Mouse (Mus musculus): ENCODE results near the gene Sptlc2. TPM values are rescaled to one million over a fixed set of nuclear protein-coding genes. Genes with fewer than 3 reads are reported as not detected.

Gene Sptlc2
- total and polyA plus RNA-seq, 3 experiments, result 37.1 to 68.6 (median 49.2) TPM

DNA sequence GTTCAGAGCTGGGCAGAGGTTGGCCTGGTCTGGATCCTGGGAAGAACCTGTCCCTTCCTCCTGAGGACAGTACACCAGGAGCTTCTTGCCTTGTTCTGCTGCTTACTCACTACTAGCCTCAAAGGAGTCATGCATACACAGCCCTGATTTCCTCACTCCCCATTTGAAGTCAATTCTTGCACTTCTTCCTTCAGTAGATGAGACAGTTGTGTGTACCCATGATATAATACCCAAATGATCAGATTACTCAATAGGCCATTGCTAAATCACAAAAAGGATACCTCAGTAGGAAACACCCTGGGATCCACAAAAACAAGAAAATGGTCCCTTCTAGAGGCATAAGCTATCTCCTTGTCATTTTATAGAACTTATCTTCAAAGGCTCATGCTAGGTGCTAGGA, 3.2 kb upstream of the Sptlc2 start:
- TF ChIP-seq MAX (IDR thresholded peaks at IDR 0.05; ENCODE audit: low read length) (no peak), BHLHE40 (IDR thresholded peaks at IDR 0.05; ENCODE audit: low read depth, low read length) (no peak), RCOR1 (conservative IDR thresholded peaks at IDR 0.05; ENCODE audit: low read depth, low read length) (no peak), ZNF384 (IDR thresholded peaks at IDR 0.05; ENCODE audit: low read depth, low read length) (no peak), HCFC1 (IDR thresholded peaks at IDR 0.05; ENCODE audit: low read depth, low read length) (no peak), TCF12 (IDR thresholded peaks at IDR 0.05; ENCODE audit: low read depth, low read length) (no peak), RAD21 (IDR thresholded peaks at IDR 0.05; ENCODE audit: low read depth, low read length) (no peak), JUN (IDR thresholded peaks at IDR 0.05; ENCODE audit: insufficient read depth, low read depth, low read length) (no peak), GABPA (IDR thresholded peaks at IDR 0.05; ENCODE audit: insufficient replicate concordance, low read depth, low read length) (no peak), EP300 (IDR thresholded peaks at IDR 0.05; ENCODE audit: low read length) (no peak), ETS1 (conservative IDR thresholded peaks at IDR 0.05; ENCODE audit: low read depth, low read length) (no peak), MAZ (IDR thresholded peaks at IDR 0.05; ENCODE audit: low read depth, low read length) (no peak), CHD1 (IDR thresholded peaks at IDR 0.05; ENCODE audit: low read depth, low read length) (no peak)
- peaks cover 11% of the 10 kb centered on the region for H3K27me3 ChIP-seq (replicated peaks)
- H3K27ac ChIP-seq (ENCODE audit: insufficient read depth, low read depth), result no peak overlapping the region
- no peaks in the 10 kb centered on the region for H3K9me3 ChIP-seq (replicated peaks; ENCODE audit: low read length)
- DNase-seq (ENCODE audit: extremely low read depth), result no peak
- dilution Hi-C loops (cut with MboI; ENCODE audit: extremely low pct_ligation_motif_present, extremely low pct_unique_long_range_greater_than_20kb, low sequenced_read_pairs) (no loop called here), in situ Hi-C loops (cut with MboI; ENCODE audit: low pct_ligation_motif_present, low pct_unique_long_range_greater_than_20kb, low sequenced_read_pairs) (no loop called here)
- no peak overlapping the region for H3K4me2 ChIP-seq (ENCODE audit: insufficient read depth, low read depth, poor library complexity, severe bottlenecking)
- no peak overlapping the region for H3K4me3 ChIP-seq (replicated peaks in 1 of 3; ENCODE audit: low read depth in 2 of 3, low read length in 2 of 3, poor library complexity in 1 of 3)
- H3K79me2 ChIP-seq (replicated peaks; ENCODE audit: control insufficient read depth, extremely low read depth, insufficient read depth, poor library complexity, severe bottlenecking), result 0 out of 2 replicates have a peak, but pooled peaks cover 3% of the 10 kb centered on the region
- peaks cover 0 to 9% of the 10 kb centered on the region in 2 experiments; a peak in 2 of 4 replicates for H3K4me1 ChIP-seq (ENCODE audit: control insufficient read depth in 1 of 2, insufficient read depth in 2 of 2)
- no peak overlapping the region for H3K9ac ChIP-seq (ENCODE audit: insufficient read depth, low read depth)
- no peaks in the 10 kb centered on the region for H3K36me3 ChIP-seq (replicated peaks in 1 of 2; ENCODE audit: control insufficient read depth in 1 of 2, insufficient read depth in 1 of 2, low read length in 1 of 2)

DNA sequence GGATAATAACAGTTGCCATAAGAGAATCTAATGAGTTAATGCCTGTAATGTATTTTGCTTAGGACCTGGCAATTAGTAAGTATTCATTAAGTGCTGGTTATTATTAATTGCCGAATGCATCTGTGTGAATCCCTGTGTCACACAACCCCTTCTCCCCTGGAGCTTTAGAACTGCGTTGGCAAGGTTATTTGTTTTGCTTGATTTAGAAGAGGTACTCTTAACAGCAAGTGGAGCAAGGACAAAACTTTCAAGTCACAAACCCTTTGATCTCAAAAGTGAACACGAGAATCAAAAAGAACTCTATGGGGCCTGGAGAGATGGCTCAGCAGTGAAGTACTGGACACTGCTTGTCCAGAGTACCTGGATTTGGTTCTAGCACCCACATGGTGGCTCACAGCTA, 1.1 kb upstream of the Sptlc2 start:
- in situ Hi-C loops (cut with MboI; ENCODE audit: low pct_ligation_motif_present, low pct_unique_long_range_greater_than_20kb, low sequenced_read_pairs) (no loop called here), dilution Hi-C loops (cut with MboI; ENCODE audit: extremely low pct_ligation_motif_present, extremely low pct_unique_long_range_greater_than_20kb, low sequenced_read_pairs) (no loop called here)
- H3K4me2 ChIP-seq (ENCODE audit: insufficient read depth, low read depth, poor library complexity, severe bottlenecking), result no peak overlapping the region
- H3K79me2 ChIP-seq (replicated peaks; ENCODE audit: control insufficient read depth, extremely low read depth, insufficient read depth, poor library complexity, severe bottlenecking), result 0 out of 2 replicates have a peak, but pooled peaks cover 3% of the 10 kb centered on the region
- H3K27me3 ChIP-seq (replicated peaks), result peaks cover 10% of the 10 kb centered on the region
- no peak overlapping the region for H3K9ac ChIP-seq (ENCODE audit: insufficient read depth, low read depth)
- H3K4me1 ChIP-seq (ENCODE audit: control insufficient read depth in 1 of 2, insufficient read depth in 2 of 2), result peaks cover 0 to 17% of the 10 kb centered on the region in 2 experiments; a peak in 2 of 4 replicates
- TF ChIP-seq GABPA (IDR thresholded peaks at IDR 0.05; ENCODE audit: insufficient replicate concordance, low read depth, low read length) (no peak), USF1 (IDR thresholded peaks at IDR 0.05; ENCODE audit: low read depth, low read length) (no peak), UBTF (IDR thresholded peaks at IDR 0.05; ENCODE audit: low read depth, low read length) (no peak), SIN3A (IDR thresholded peaks at IDR 0.05; ENCODE audit: low read length) (no peak), MAX (IDR thresholded peaks at IDR 0.05; ENCODE audit: low read length) (no peak), BHLHE40 (IDR thresholded peaks at IDR 0.05; ENCODE audit: low read depth, low read length) (no peak), RAD21 (IDR thresholded peaks at IDR 0.05; ENCODE audit: low read depth, low read length) (no peak), MXI1 (IDR thresholded peaks at IDR 0.05; ENCODE audit: low read depth, low read length) (no peak), ZMIZ1 (IDR thresholded peaks at IDR 0.05; ENCODE audit: low read depth, low read length) (no peak), RCOR1 (conservative IDR thresholded peaks at IDR 0.05; ENCODE audit: low read depth, low read length) (no peak), MYC (IDR thresholded peaks at IDR 0.05; ENCODE audit: low read depth, low read length) (no peak), JUND (conservative IDR thresholded peaks at IDR 0.05; ENCODE audit: low read depth, low read length) (no peak), SMC3 (IDR thresholded peaks at IDR 0.05; ENCODE audit: low read depth, low read length) (no peak)
- no peaks in the 10 kb centered on the region for H3K9me3 ChIP-seq (replicated peaks; ENCODE audit: low read length)
- no peak overlapping the region for H3K27ac ChIP-seq (ENCODE audit: insufficient read depth, low read depth)
- DNase-seq (ENCODE audit: extremely low read depth), result no peak
- no peak overlapping the region for H3K4me3 ChIP-seq (replicated peaks in 1 of 3; ENCODE audit: low read depth in 2 of 3, low read length in 2 of 3, poor library complexity in 1 of 3)
- H3K36me3 ChIP-seq (replicated peaks in 1 of 2; ENCODE audit: control insufficient read depth in 1 of 2, insufficient read depth in 1 of 2, low read length in 1 of 2), result peaks cover 0 to 2% of the 10 kb centered on the region in 2 experiments

Measured in CH12.LX (cell line).